Mouse (Mus musculus): ENCODE results near the gene Olfr920. TPM values are rescaled to one million over a fixed set of nuclear protein-coding genes. Genes with fewer than 3 reads are reported as not detected.

Olfr920 gene
- polyA plus RNA-seq (2015; fragmentation: Nextera tagmentation; extraction: Ambion mirVana): 0.03 TPM in 1 of 2 replicates, not detected in the other

DNA sequence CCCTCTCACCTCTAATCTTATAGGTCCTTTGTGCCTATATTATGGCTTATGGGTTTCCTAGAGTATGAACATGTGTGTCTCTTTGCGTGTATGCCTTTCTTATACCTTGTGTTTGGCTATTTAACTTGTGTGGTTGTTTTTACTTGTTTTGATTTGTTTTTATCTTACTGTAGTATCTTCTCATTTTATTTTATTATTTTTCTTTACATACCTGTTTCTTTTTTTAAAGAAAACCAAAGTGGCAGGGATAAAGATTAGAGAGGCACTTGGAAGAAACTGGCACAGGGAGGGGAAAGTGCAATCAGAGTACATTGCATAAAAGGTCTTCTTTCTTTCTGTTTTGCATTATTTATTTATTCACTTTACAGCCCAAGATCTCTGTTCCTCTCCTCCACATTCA, at the start of gene Olfr920:
Gene Olfr920, plus strand, starts transcription at position 301 of the 400 bp plus-strand sequence.
- no peaks in the 10 kb centered on the region for H3K27me3 ChIP-seq
- H3K9ac ChIP-seq: no peak within 1 kb of the TSS
- 89% methylated on average over 1 of the region's 1 CpGs for WGBS
- no peak for ATAC-seq (replicated peaks; ENCODE audit: insufficient number of reproducible peaks, insufficient read depth, low FRiP score, low read depth)
- no peaks in the 10 kb centered on the region for H3K9me3 ChIP-seq (replicated peaks)
- no peaks in the 10 kb centered on the region for H3K4me1 ChIP-seq (replicated peaks)
- no peak within 1 kb of the TSS for H3K27ac ChIP-seq
- H3K36me3 ChIP-seq: no peaks in the 10 kb centered on the region
- H3K4me3 ChIP-seq: no peak within 1 kb of the TSS
- H3K4me2 ChIP-seq: no peak within 1 kb of the TSS

DNA sequence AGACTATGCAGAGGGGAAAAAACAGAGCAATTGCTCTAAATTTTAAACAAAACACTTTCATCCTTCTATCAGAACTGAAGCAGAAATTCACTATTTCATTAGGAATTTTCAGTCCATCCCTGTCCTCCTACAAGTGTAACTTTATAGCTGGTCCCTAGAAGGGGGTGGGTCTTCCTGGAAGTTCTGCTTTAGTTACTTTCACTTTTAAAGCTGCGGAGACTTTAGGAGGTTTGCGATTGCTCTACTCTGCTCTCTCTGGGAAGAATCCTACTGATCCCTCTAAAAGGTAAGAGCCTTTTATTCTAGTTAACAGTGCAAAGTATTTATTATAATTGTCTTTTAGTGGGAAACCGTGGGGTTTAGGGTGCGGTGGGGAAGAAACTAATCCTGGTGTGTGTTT, 34.0 kb upstream of the Olfr920 start, which contains the start of gene Vwa5a:
Gene Vwa5a, plus strand, starts transcription at position 167 of the 400 bp plus-strand sequence.
- 0 out of 2 replicates have a peak, but pooled peaks cover 3% of the 10 kb centered on the region for H3K36me3 ChIP-seq
- 1% methylated on average over 4 of the region's 4 CpGs for WGBS
- H3K4me3 ChIP-seq: peak within 1 kb of the TSS; percentile 64
- H3K27ac ChIP-seq: peak within 1 kb of the TSS; percentile 81
- H3K4me2 ChIP-seq: peak within 1 kb of the TSS; percentile 79
- peak; percentile 64 for ATAC-seq (replicated peaks; ENCODE audit: insufficient number of reproducible peaks, insufficient read depth, low FRiP score, low read depth)
- no peaks in the 10 kb centered on the region for H3K27me3 ChIP-seq
- peak within 1 kb of the TSS; percentile 63 for H3K9ac ChIP-seq
- peaks cover 12% of the 10 kb centered on the region for H3K4me1 ChIP-seq (replicated peaks)
- H3K9me3 ChIP-seq (replicated peaks): no peaks in the 10 kb centered on the region

DNA sequence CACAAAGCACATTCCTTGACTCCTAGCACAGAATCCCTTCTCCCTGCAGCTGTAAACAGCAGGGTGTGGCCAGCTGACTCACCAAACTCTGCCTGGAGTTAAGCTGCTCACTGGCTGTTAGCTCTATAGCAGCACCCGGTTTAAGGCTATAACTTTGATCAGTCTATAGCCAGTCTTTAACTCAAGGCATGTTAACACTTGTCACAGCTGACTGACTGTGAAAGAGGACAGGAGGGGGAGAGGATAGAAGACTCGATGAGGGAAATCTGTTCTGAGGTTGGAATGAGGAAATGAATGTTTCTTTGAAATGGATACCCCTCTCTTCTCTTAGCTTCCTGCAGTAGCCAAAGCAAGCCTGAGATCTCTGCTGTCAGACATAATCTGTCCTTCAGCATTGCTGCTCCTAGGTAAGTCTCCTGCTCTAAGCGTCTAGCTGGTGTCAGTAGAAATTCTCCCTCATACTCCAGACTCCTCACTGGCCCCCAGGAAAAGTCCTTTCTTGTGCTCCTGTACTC, 33.1 kb upstream of the Olfr920 start:
- 4% methylated on average over 3 of the region's 3 CpGs for WGBS
- Histone ChIP-seq H3K4me1 (replicated peaks) (peaks cover 12% of the 10 kb centered on the region), H3K27me3 (no peaks in the 10 kb centered on the region), H3K36me3 (peaks cover 11% of the 10 kb centered on the region; the same call in 1 of the 2 replicates), H3K9ac (peak overlapping the region; percentile 63), H3K9me3 (replicated peaks) (no peaks in the 10 kb centered on the region), H3K4me2 (peak overlapping the region; percentile 79), H3K4me3 (peak overlapping the region; percentile 64), H3K27ac (peak overlapping the region; percentile 81)
- peak; percentile 53; the same call in 1 of the 2 replicates for ATAC-seq (replicated peaks; ENCODE audit: insufficient number of reproducible peaks, insufficient read depth, low FRiP score, low read depth)

- no peak overlapping the region for H3K9ac ChIP-seq
- 87% methylated on average over 1 of the region's 1 CpGs for WGBS
Measured at GRCm38 (mm10) chr9:38724044-38724443, 28.1 kb upstream of the Olfr920 start.

DNA sequence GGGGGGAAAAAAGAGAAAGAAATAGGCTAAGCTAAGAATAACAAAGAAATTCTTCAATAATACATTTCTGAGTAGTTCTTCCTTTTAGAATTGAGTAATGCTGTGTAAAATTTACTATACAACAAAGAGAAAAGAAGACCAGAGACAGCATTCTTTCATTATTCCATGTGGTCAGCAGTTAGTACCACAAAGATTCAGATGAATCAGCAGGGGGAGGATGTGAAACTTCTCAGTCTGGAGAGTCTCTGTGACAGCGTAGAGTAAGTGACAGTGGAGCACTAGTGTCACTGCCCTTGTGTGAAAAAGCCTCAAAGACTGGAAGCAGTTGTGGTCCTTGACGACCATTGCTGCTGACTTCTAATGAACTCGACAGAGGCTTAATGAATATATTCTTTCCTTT, 23.9 kb upstream of the Olfr920 start:
- 69% methylated on average over 3 of the region's 3 CpGs for WGBS
- Histone ChIP-seq H3K4me3 (no peak overlapping the region), H3K36me3 (peaks cover 45% of the 10 kb centered on the region), H3K27me3 (no peaks in the 10 kb centered on the region), H3K4me2 (no peak overlapping the region), H3K27ac (no peak overlapping the region), H3K4me1 (replicated peaks) (no peaks in the 10 kb centered on the region), H3K9ac (no peak overlapping the region), H3K9me3 (replicated peaks) (no peaks in the 10 kb centered on the region)
- no peak for ATAC-seq (replicated peaks; ENCODE audit: insufficient number of reproducible peaks, insufficient read depth, low FRiP score, low read depth)

More at GRCm38 (mm10) chr9:38724044-38724443, 28.1 kb upstream of the Olfr920 start:
- H3K9me3 ChIP-seq (replicated peaks): no peaks in the 10 kb centered on the region
- H3K36me3 ChIP-seq: peaks cover 42% of the 10 kb centered on the region
- H3K4me2 ChIP-seq: no peak overlapping the region
- no peaks in the 10 kb centered on the region for H3K27me3 ChIP-seq
- no peak for ATAC-seq (replicated peaks; ENCODE audit: insufficient number of reproducible peaks, insufficient read depth, low FRiP score, low read depth)
- no peak overlapping the region for H3K4me3 ChIP-seq
- H3K4me1 ChIP-seq (replicated peaks): peaks cover 8% of the 10 kb centered on the region; the same call in 1 of the 2 replicates
- no peak overlapping the region for H3K27ac ChIP-seq

- H3K36me3 ChIP-seq: peaks cover 17% of the 10 kb centered on the region
- H3K27me3 ChIP-seq: no peaks in the 10 kb centered on the region
- no peak overlapping the region for H3K27ac ChIP-seq
- no peaks in the 10 kb centered on the region for H3K4me1 ChIP-seq (replicated peaks)
- H3K4me3 ChIP-seq: no peak overlapping the region
- H3K9me3 ChIP-seq (replicated peaks): no peaks in the 10 kb centered on the region
- no peak overlapping the region for H3K9ac ChIP-seq
- 81% methylated on average over 1 of the region's 1 CpGs for WGBS
- no peak for ATAC-seq (replicated peaks; ENCODE audit: insufficient number of reproducible peaks, insufficient read depth, low FRiP score, low read depth)
- no peak overlapping the region for H3K4me2 ChIP-seq
Measured at GRCm38 (mm10) chr9:38741408-38741807, 10.7 kb upstream of the Olfr920 start.

DNA sequence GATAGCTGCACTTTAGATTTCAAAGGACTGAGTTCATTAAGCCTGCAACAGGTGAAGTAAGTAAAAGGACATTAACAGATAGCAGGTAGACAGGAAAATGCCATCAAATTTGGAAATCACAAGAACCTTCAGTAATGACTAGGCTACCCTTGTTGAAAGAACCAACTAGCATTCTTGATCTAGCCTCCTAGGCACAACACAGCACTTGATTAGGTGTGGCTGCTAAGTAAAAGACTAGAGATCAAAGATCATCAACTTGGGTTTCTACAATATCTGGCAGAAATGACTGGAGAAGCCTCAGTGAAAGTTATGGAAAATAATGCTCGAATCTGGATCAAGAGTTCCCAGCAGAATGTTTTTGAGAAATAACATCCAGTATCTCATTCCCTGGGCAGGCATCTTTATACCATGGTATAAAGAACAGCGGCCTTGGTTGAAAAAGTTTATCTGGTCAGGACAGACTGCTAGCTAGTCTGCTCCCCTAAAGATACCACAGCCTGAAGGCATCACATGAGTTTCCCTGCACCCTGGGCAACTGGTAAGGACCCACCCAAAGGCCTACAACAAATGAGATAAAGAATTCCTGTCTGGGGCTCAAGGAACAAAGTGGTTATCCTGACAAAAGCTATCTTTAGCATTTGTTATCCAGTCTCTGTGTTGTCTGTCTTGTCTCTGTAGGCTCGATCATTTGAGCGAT, 7.3 kb upstream of the Olfr920 start:
- H3K9ac ChIP-seq: no peak overlapping the region
- H3K4me2 ChIP-seq: no peak overlapping the region
- H3K4me3 ChIP-seq: no peak overlapping the region
- H3K9me3 ChIP-seq (replicated peaks): no peaks in the 10 kb centered on the region
- no peaks in the 10 kb centered on the region for H3K4me1 ChIP-seq (replicated peaks)
- H3K27ac ChIP-seq: no peak overlapping the region
- no peaks in the 10 kb centered on the region for H3K27me3 ChIP-seq
- ATAC-seq (replicated peaks; ENCODE audit: insufficient number of reproducible peaks, insufficient read depth, low FRiP score, low read depth): no peak
- no peaks in the 10 kb centered on the region for H3K36me3 ChIP-seq
- WGBS: 72% methylated on average over 4 of the region's 4 CpGs

DNA sequence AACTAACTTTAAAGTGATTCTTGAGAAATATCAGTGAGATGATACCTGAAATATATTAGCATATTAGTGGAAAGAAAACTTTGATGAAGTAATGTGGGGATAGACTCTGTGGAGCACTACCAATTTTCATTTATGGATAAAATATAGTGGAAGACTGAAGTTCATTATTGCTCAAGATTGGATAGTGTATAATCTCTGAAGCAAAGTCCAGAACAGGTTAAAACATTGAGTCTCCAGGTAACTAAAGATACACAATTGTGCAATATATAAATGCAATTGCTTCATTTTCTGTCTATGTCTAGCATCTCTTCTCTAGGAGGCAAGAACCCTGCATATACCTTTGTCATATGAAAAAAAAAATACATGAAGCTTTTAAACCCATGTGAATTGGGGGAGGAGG, 20.7 kb downstream of the Olfr920 start, which contains the start of gene Olfr921:
Gene Olfr921, plus strand, starts transcription at position 301 of the 400 bp plus-strand sequence.
- Histone ChIP-seq H3K9me3 (replicated peaks) (no peaks in the 10 kb centered on the region), H3K4me3 (no peak within 1 kb of the TSS), H3K4me2 (no peak within 1 kb of the TSS), H3K27ac (no peak within 1 kb of the TSS), H3K36me3 (no peaks in the 10 kb centered on the region), H3K4me1 (replicated peaks) (no peaks in the 10 kb centered on the region), H3K9ac (no peak within 1 kb of the TSS), H3K27me3 (no peaks in the 10 kb centered on the region)
- ATAC-seq (replicated peaks; ENCODE audit: insufficient number of reproducible peaks, insufficient read depth, low FRiP score, low read depth): no peak

DNA sequence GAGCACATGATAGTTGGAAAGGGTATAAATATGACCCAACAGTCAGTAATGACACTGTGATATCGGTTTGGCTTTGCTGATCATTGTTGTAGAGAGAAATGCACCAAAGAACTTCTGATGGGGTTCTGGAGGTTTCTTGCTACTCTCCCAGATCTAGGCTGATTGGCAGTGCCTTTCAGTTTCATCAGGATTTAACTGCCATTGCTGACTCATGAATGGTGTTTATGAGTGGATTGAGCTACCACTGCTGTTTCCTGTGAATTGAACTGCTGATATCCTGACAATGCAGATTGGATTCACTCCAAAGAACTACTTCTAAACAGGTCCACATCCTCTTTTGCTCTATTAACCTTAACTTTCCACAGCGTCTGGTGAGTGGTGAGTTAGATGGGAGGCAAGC, 40.6 kb downstream of the Olfr920 start:
- Histone ChIP-seq H3K4me1 (replicated peaks) (no peaks in the 10 kb centered on the region), H3K9ac (no peak overlapping the region), H3K4me2 (no peak overlapping the region), H3K27ac (no peak overlapping the region), H3K36me3 (no peaks in the 10 kb centered on the region), H3K9me3 (replicated peaks) (no peaks in the 10 kb centered on the region), H3K4me3 (no peak overlapping the region), H3K27me3 (no peaks in the 10 kb centered on the region)
- 84% methylated on average over 2 of the region's 2 CpGs for WGBS
- no peak for ATAC-seq (replicated peaks; ENCODE audit: insufficient number of reproducible peaks, insufficient read depth, low FRiP score, low read depth)

GRCm38 (mm10) chr9:38805696-38806095, 53.6 kb downstream of the Olfr920 start:
- Histone ChIP-seq H3K4me1 (replicated peaks) (no peaks in the 10 kb centered on the region), H3K9me3 (replicated peaks) (no peaks in the 10 kb centered on the region), H3K4me2 (no peak overlapping the region), H3K9ac (no peak overlapping the region), H3K27ac (no peak overlapping the region), H3K27me3 (no peaks in the 10 kb centered on the region), H3K36me3 (no peaks in the 10 kb centered on the region), H3K4me3 (no peak overlapping the region)
- ATAC-seq (replicated peaks; ENCODE audit: insufficient number of reproducible peaks, insufficient read depth, low FRiP score, low read depth): no peak
